Mouse (Mus musculus) small intestine, adult 2 months (tissue): ENCODE results near the gene Mtor. TPM values are rescaled to one million over a fixed set of nuclear protein-coding genes. Genes with fewer than 3 reads are reported as not detected.

Source experiments
- H3K27ac ChIP-seq: fragments of 200-500 bp; 2 replicates; pipeline ENCODE4 v1.5.1; 2012; ENCODE audit warnings: low read depth, low read length, control low read depth, inconsistent platforms; ENCODE audit not compliant: insufficient read depth
- H3K27me3 ChIP-seq: fragments of 200-500 bp; 2 replicates; pipeline ENCODE4 v1.6.1; 2012; ENCODE audit warnings: mild to moderate bottlenecking, moderate library complexity, low read length, inconsistent platforms; ENCODE audit not compliant: control insufficient read depth, insufficient read depth
- H3K36me3 ChIP-seq: fragments of 200-500 bp; 2 replicates; pipeline ENCODE4 v1.6.1; 2012; ENCODE audit warnings: mild to moderate bottlenecking, low read length, control low read depth, inconsistent platforms; ENCODE audit not compliant: control insufficient read depth, insufficient read depth
- H3K4me1 ChIP-seq: fragments of 200-500 bp; 2 replicates; pipeline ENCODE4 v1.6.1; 2012; ENCODE audit warnings: low read length, inconsistent platforms, mixed read lengths; ENCODE audit not compliant: control insufficient read depth, insufficient read depth, insufficient read length
- H3K4me3 ChIP-seq: fragments of 200-500 bp; 2 replicates; pipeline ENCODE4 v1.5.1; 2012; ENCODE audit warnings: low read depth, mild to moderate bottlenecking, control low read depth, inconsistent platforms, low read length, moderate library complexity
- CTCF ChIP-seq: fragments of 200-500 bp; IDR thresholded peaks from 2 replicates; pipeline ENCODE4 v1.5.1; 2012; ENCODE audit warnings: low read depth, mild to moderate bottlenecking, control low read depth, inconsistent platforms, low read length, moderate library complexity, mixed read lengths; ENCODE audit not compliant: insufficient replicate concordance, insufficient read length; ENCODE audit errors: extremely low read depth
- POLR2A ChIP-seq: fragments of 200-500 bp; IDR thresholded peaks from 2 replicates; pipeline ENCODE4 v1.6.1; 2012; ENCODE audit warnings: low read depth, mild to moderate bottlenecking, control low read depth, inconsistent platforms, low read length, moderate library complexity
- WGBS: fragments of 180-500 bp; shearing (Covaris S2); methylation state at CpG from one replicate; pipeline ENCODE4 v1.1.7; 2018; 5-methylcytosine and 5-hydroxymethylcytosine counted together
- polyA plus RNA-seq: library from polyadenylated mRNA; depleted of rRNA; stranded (reverse); fragments of >200 nt; gene quantifications from 2 replicates; pipeline ENCODE4 v1.2.3, GENCODE M21; 2012

The Mtor gene
- polyA plus RNA-seq, 1 experiment: 16.0 TPM

GRCm38 (mm10) chr4:148491448-148491847 is 43.0 kb downstream of the Mtor start:
- Histone ChIP-seq H3K27ac (no peak overlapping the region), H3K27me3 (no peaks in the 10 kb centered on the region), H3K36me3 (peaks cover 58% of the 10 kb centered on the region), H3K4me3 (no peak overlapping the region), H3K4me1 (0 out of 2 replicates have a peak, but pooled peaks cover 2% of the 10 kb centered on the region)
- TF ChIP-seq POLR2A: no peak
- 86% methylated on average over 7 of the region's 7 CpGs for WGBS

GRCm38 (mm10) chr4:148495160-148495559 is 46.7 kb downstream of the Mtor start:
- no peak overlapping the region for H3K4me3 ChIP-seq
- no peak overlapping the region for H3K27ac ChIP-seq
- TF ChIP-seq POLR2A (no peak), CTCF (no peak)
- 0 out of 2 replicates have a peak, but pooled peaks cover 2% of the 10 kb centered on the region for H3K4me1 ChIP-seq
- peaks cover 41% of the 10 kb centered on the region for H3K36me3 ChIP-seq
- WGBS: 95% methylated on average over 6 of the region's 6 CpGs
- no peaks in the 10 kb centered on the region for H3K27me3 ChIP-seq

GRCm38 (mm10) chr4:148495874-148496689 is 47.7 kb downstream of the Mtor start:
- Histone ChIP-seq H3K4me1 (0 out of 2 replicates have a peak, but pooled peaks cover 1% of the 10 kb centered on the region), H3K27me3 (no peaks in the 10 kb centered on the region), H3K36me3 (peaks cover 39% of the 10 kb centered on the region), H3K27ac (no peak overlapping the region), H3K4me3 (no peak overlapping the region)
- TF ChIP-seq POLR2A (no peak), CTCF (no peak)
- 84% methylated on average over 25 of the region's 25 CpGs for WGBS

GRCm38 (mm10) chr4:148500410-148500867 is 52.0 kb downstream of the Mtor start, which contains the start of gene Angptl7:
Angptl7 (minus strand) TSS chr4:148500460.
- TF ChIP-seq POLR2A: no peak
- TF ChIP-seq CTCF: no peak
- Histone ChIP-seq H3K4me1 (no peaks in the 10 kb centered on the region), H3K36me3 (peaks cover 28% of the 10 kb centered on the region), H3K4me3 (no peak within 1 kb of the TSS), H3K27me3 (no peaks in the 10 kb centered on the region), H3K27ac (no peak within 1 kb of the TSS)
- 72% methylated on average over 4 of the region's 4 CpGs for WGBS

GRCm38 (mm10) chr4:148504497-148504959 is 56.1 kb downstream of the Mtor start:
- H3K27me3 ChIP-seq: no peaks in the 10 kb centered on the region
- no peak overlapping the region for H3K4me3 ChIP-seq
- no peak overlapping the region for H3K27ac ChIP-seq
- WGBS: 52% methylated on average over 8 of the region's 8 CpGs
- H3K36me3 ChIP-seq: peaks cover 28% of the 10 kb centered on the region
- no peak for TF ChIP-seq CTCF
- TF ChIP-seq POLR2A: no peak
- no peaks in the 10 kb centered on the region for H3K4me1 ChIP-seq

- WGBS: 93% methylated on average over 5 of the region's 5 CpGs
- peaks cover 16% of the 10 kb centered on the region; the same call in 1 of the 2 replicates for H3K36me3 ChIP-seq
- TF ChIP-seq POLR2A: no peak
- TF ChIP-seq CTCF: no peak
- no peaks in the 10 kb centered on the region for H3K4me1 ChIP-seq
- no peak overlapping the region for H3K27ac ChIP-seq
- H3K4me3 ChIP-seq: no peak overlapping the region
- no peaks in the 10 kb centered on the region for H3K27me3 ChIP-seq
Observed at GRCm38 (mm10) chr4:148507585-148507984, 59.2 kb downstream of the Mtor start.

- 96% methylated on average over 14 of the region's 14 CpGs for WGBS
- Histone ChIP-seq H3K27ac (no peak overlapping the region), H3K27me3 (no peaks in the 10 kb centered on the region), H3K4me3 (no peak overlapping the region), H3K36me3 (peaks cover 13% of the 10 kb centered on the region; the same call in 1 of the 2 replicates), H3K4me1 (no peaks in the 10 kb centered on the region)
- TF ChIP-seq POLR2A: no peak
- TF ChIP-seq CTCF: no peak
Observed at GRCm38 (mm10) chr4:148508084-148508849, 59.9 kb downstream of the Mtor start.
